Mouse (Mus musculus) myocyte (in vitro differentiated cells): ENCODE results near the gene Bysl. TPM values are rescaled to one million over a fixed set of nuclear protein-coding genes. Genes with fewer than 3 reads are reported as not detected.

Experiments
- H3K27me3 ChIP-seq: one replicate; pipeline ENCODE4 v1.6.1; 2011; ENCODE audit not compliant: control insufficient read depth, insufficient read depth, insufficient read length
- H3K36me3 ChIP-seq: one replicate; pipeline ENCODE4 v1.6.1; 2011; ENCODE audit not compliant: control insufficient read depth, insufficient read depth
- H3K4me2 ChIP-seq: one replicate; pipeline ENCODE4 v1.6.1; 2011; ENCODE audit warnings: low read depth, control low read depth
- H3K4me3 ChIP-seq: one replicate; pipeline ENCODE4 v1.5.1; 2011; ENCODE audit warnings: mild to moderate bottlenecking, control low read depth, moderate library complexity
- H3K79me2 ChIP-seq: one replicate; pipeline ENCODE4 v1.6.1; 2011; ENCODE audit not compliant: control insufficient read depth, insufficient read depth
- H3ac ChIP-seq: one replicate; pipeline ENCODE4 v1.6.1; 2011; ENCODE audit not compliant: control insufficient read depth, insufficient read length
- CEBPB ChIP-seq: IDR thresholded peaks from 2 replicates; pipeline ENCODE4 v1.6.1; 2011; ENCODE audit warnings: mild to moderate bottlenecking, moderate library complexity; ENCODE audit not compliant: poor library complexity, insufficient read depth, severe bottlenecking
- E2F4 ChIP-seq: IDR thresholded peaks from one replicate; pipeline ENCODE4 v1.6.1; 2011; ENCODE audit warnings: mild to moderate bottlenecking, control low read depth, moderate library complexity; ENCODE audit not compliant: insufficient read depth
- MAX ChIP-seq: IDR thresholded peaks from one replicate; pipeline ENCODE4 v1.6.1; 2011; ENCODE audit warnings: low read depth, mild to moderate bottlenecking, control low read depth
- MYOD1 ChIP-seq, 3 experiments: IDR thresholded peaks; one replicate each; pipeline ENCODE4 v1.6.1; 2011; ENCODE audit warnings: control low read depth in 2 of 3, low read depth in 2 of 3, mild to moderate bottlenecking in 2 of 3, moderate library complexity in 1 of 3; ENCODE audit not compliant: insufficient read length in 2 of 3, control insufficient read depth in 1 of 3
- MYOG ChIP-seq, 3 experiments: IDR thresholded peaks; one replicate each; pipeline ENCODE4 v1.6.1; 2011; ENCODE audit warnings: control low read depth in 2 of 3, low read depth in 2 of 3, mild to moderate bottlenecking in 2 of 3; ENCODE audit not compliant: insufficient read length in 2 of 3, control insufficient read depth in 1 of 3, insufficient read depth in 1 of 3
- POLR2A ChIP-seq: IDR thresholded peaks from one replicate; pipeline ENCODE4 v1.6.1; 2011; ENCODE audit warnings: low read depth, mild to moderate bottlenecking, control low read depth, moderate library complexity; ENCODE audit not compliant: insufficient read length
- POLR2AphosphoS2 ChIP-seq: IDR thresholded peaks from one replicate; pipeline ENCODE4 v1.6.1; 2011; ENCODE audit warnings: low read depth, control low read depth; ENCODE audit not compliant: insufficient read length
- REST ChIP-seq: IDR thresholded peaks from one replicate; pipeline ENCODE4 v1.6.1; 2011; ENCODE audit warnings: mild to moderate bottlenecking, control low read depth, moderate library complexity; ENCODE audit not compliant: insufficient read depth, insufficient read length
- SRF ChIP-seq: IDR thresholded peaks from one replicate; pipeline ENCODE4 v1.6.1; 2011; ENCODE audit warnings: low read depth; ENCODE audit not compliant: control insufficient read depth, insufficient read length
- TCF12 ChIP-seq: IDR thresholded peaks from one replicate; pipeline ENCODE4 v1.6.1; 2011; ENCODE audit warnings: mild to moderate bottlenecking, control low read depth; ENCODE audit not compliant: poor library complexity, insufficient read depth, severe bottlenecking
- TCF3 ChIP-seq: IDR thresholded peaks from one replicate; pipeline ENCODE4 v1.6.1; 2011; ENCODE audit warnings: low read depth, control low read depth; ENCODE audit not compliant: insufficient read length
- USF1 ChIP-seq: IDR thresholded peaks from one replicate; pipeline ENCODE4 v1.6.1; 2011; ENCODE audit warnings: low read depth, mild to moderate bottlenecking, control low read depth, moderate library complexity
- polyA plus RNA-seq: library from polyadenylated mRNA; unstranded; fragments of >200 nt; fragmentation: generic; extraction: Trizol; gene quantifications from one replicate; pipeline ENCODE4 v1.2.1, GENCODE M21; 2012; ENCODE audit warnings: missing spikeins

Bysl gene
- polyA plus RNA-seq, 1 experiment = 41.0 TPM

DNA sequence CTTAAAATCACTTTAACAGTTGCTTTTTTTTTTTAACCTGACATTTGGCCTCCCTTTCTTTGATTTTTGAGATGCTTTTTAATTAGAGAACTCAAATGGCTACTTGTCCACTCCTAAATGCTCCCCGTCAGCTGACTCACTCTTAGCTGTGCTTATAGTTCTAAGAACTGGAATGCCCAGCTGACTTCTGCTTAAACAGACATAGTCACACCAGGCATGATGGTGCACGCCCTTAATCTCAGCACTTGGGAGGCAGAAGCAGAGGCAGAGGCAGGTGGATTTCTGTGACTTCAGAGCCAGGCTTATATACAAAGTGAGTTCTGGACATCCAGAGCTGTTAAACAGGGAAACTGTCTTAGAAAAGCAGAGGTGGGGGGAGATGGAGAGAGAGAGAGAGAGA is 40.7 kb upstream of the Bysl start:
- no peaks in the 10 kb centered on the region for H3K79me2 ChIP-seq
- H3K4me3 ChIP-seq = no peak overlapping the region
- TF ChIP-seq TCF12 (no peak), CEBPB (no peak)
- no peak overlapping the region for H3K4me2 ChIP-seq
- H3K36me3 ChIP-seq = no peaks in the 10 kb centered on the region
- no peak overlapping the region for H3ac ChIP-seq
- no peaks in the 10 kb centered on the region for H3K27me3 ChIP-seq

DNA sequence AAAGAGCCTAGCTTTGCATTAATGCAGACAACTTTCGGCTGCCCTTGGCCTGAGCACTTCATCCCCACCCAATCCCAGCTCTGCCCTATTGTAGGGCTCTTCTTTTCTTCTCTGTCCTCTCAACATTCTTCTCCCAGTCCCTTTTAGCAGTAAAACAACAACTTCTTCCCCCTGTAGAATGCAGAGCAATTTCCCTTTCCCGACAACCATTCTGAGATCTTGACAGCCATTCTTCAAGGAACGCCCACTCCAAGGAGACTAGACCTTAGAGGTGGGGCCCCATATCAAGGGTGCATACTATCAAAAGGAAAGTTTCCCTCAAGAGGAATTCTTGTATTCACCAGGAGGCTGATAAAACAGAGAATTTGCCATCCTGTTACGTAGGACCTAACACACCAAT is 37.7 kb upstream of the Bysl start:
- no peak for TF ChIP-seq POLR2AphosphoS2
- TF ChIP-seq MYOD1 (IDR thresholded peaks at IDR 0.05; ENCODE audit: control insufficient read depth in 1 of 3, insufficient read length in 2 of 3, low read depth in 2 of 3) = no peak
- no peak for TF ChIP-seq POLR2A
- no peak for TF ChIP-seq REST
- TF ChIP-seq USF1 = no peak
- no peak for TF ChIP-seq CEBPB
- no peak for TF ChIP-seq E2F4
- Histone ChIP-seq H3K4me2 (no peak overlapping the region), H3K36me3 (no peaks in the 10 kb centered on the region), H3K79me2 (no peaks in the 10 kb centered on the region), H3K27me3 (no peaks in the 10 kb centered on the region), H3ac (no peak overlapping the region), H3K4me3 (no peak overlapping the region)

DNA sequence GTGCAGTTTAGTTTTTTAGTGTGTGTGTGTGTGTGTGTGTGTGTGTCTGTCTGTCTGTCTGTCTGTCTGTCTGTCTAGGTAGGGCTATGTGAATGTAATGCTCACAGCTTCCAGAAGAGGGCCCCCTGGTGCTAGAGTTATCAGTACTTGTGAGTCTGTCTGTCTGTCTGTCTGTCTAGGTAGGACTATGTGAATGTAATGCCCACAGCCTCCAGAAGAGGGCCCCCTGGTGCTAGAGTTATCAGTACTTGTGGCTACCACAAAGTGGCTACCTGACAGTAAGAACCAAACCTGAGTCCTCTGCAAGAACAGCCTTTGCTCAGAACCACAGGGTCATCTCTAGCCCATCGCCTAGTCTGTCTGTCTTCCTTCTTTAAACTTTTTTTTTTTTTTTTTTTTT is 35.4 kb upstream of the Bysl start:
- Histone ChIP-seq H3ac (no peak overlapping the region), H3K4me2 (no peak overlapping the region), H3K4me3 (no peak overlapping the region), H3K27me3 (no peaks in the 10 kb centered on the region), H3K79me2 (no peaks in the 10 kb centered on the region), H3K36me3 (no peaks in the 10 kb centered on the region)
- TF ChIP-seq USF1 (no peak), TCF12 (no peak), SRF (no peak)

DNA sequence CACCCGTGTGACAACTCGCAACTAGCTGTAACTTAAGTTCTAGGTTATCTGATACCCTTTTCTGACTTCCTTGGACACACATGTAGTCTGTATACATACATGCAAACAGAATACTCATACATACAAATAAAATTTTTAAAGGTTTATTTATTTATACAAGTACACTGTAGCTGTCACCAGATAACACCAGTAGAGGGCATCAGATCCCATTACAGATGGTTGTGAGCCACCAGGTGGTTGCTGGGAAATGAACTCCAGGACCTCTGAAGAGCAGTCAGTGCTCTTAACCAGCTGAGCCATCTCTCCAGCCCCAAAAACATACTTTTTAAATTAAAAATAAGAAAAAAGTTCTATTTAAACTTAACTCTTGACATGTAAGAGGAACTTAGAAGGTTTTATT is 31.7 kb upstream of the Bysl start:
- H3K79me2 ChIP-seq = no peaks in the 10 kb centered on the region
- H3ac ChIP-seq = no peak overlapping the region
- TF ChIP-seq USF1 = no peak
- TF ChIP-seq SRF = no peak
- no peak for TF ChIP-seq E2F4
- TF ChIP-seq CEBPB = no peak
- no peak for TF ChIP-seq POLR2A
- TF ChIP-seq TCF3 = no peak
- TF ChIP-seq MYOD1 (IDR thresholded peaks at IDR 0.05; ENCODE audit: control insufficient read depth in 1 of 3, insufficient read length in 2 of 3, low read depth in 2 of 3) = no peak
- no peak overlapping the region for H3K4me3 ChIP-seq
- no peaks in the 10 kb centered on the region for H3K27me3 ChIP-seq
- no peaks in the 10 kb centered on the region for H3K36me3 ChIP-seq
- no peak overlapping the region for H3K4me2 ChIP-seq

DNA sequence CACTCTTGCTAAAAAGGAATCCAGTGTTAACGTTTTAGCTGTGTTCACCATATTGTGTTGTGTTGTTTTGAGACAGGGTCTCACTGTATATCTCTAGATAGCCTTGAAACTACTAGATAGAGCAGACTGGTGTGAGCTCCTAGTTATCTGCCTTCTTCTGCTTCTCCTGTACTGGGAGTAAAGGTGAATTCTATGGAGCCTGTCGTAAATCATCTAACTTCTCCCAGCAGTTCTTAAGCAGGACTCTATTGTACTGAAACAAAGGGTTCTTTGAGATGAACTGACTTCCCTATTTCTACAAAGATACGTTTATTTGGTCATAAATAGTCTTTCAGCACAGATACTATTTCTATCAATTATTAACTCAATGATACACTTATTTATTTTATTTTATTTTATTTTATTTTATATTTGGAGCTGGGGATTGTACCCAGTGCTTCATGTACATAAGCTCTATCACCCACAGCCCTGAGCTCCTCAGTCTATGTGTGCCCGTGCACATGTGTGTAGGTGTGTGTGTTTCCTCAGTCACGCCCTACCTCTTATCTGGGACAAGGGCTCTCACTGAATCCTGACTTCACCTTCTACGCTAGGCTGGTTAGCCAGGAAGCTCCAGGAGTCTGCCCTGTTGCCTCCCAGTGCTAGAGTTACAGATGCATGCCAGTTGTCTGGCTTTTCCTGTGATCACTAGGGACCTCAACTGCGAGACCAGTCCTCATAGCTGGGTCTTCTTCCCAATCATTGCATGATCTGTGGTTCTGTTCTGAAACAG is 22.9 kb upstream of the Bysl start:
- H3K4me3 ChIP-seq = no peak overlapping the region
- TF ChIP-seq E2F4 (no peak), POLR2A (no peak), CEBPB (no peak), SRF (no peak), USF1 (no peak), REST (no peak), MYOD1 (IDR thresholded peaks at IDR 0.05; ENCODE audit: control insufficient read depth in 1 of 3, insufficient read length in 2 of 3, low read depth in 2 of 3) (no peak), TCF12 (no peak), POLR2AphosphoS2 (no peak), MYOG (IDR thresholded peaks at IDR 0.05; ENCODE audit: control insufficient read depth in 1 of 3, insufficient read depth in 1 of 3, insufficient read length in 2 of 3, low read depth in 2 of 3) (no peak), MAX (no peak), TCF3 (no peak)

More for the DNA sequence above, 22.9 kb upstream of the Bysl start:
- Histone ChIP-seq H3ac (no peak overlapping the region), H3K27me3 (no peaks in the 10 kb centered on the region), H3K79me2 (peaks cover 3% of the 10 kb centered on the region), H3K36me3 (no peaks in the 10 kb centered on the region), H3K4me2 (no peak overlapping the region)
